Mouse (Mus musculus) spleen, postnatal 4 days (tissue): ENCODE measurements around the gene Pon2.
A peak's percentile ranks its signal among the peaks of the same experiment; 100 is the strongest.

ENCODE experiments used
- DNase-seq, 2 experiments: peaks; one replicate each; pipeline ENCODE4 v3.0.0; 2022; ENCODE audit warnings: low spot score in 2 of 2

Gene Pon2

DNA sequence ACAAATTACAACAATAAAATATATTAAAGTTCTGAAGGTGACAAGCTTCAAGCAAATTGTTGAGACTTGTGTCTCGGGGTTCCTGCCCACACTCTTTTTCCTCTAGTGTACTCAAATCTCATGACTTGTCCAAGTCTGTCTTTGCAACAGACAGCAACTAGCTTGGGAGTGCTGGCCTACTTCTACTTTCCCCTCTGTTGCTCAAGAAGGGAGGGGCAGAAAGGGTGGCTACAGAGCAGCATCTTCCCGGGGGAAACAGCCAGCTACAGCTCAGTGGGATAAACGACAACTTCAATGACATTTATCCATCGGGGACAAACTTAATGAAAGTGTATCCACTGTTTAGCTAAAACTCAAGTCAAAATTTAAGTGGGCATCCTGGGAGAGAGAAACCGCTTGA lies 5.4 kb downstream of the Pon2 start:
- peak in 1 of 2 experiments; percentile 54 for DNase-seq

GRCm38 (mm10) chr6:5291450-5291849 lies 6.8 kb downstream of the Pon2 start:
- DNase-seq: peak in 1 of 2 experiments; percentile 33

- no peak for DNase-seq
Observed at GRCm38 (mm10) chr6:5287919-5288318, 10.3 kb downstream of the Pon2 start.

GRCm38 (mm10) chr6:5287392-5287791 lies 10.9 kb downstream of the Pon2 start:
- no peak for DNase-seq

- no peak for DNase-seq
Observed at GRCm38 (mm10) chr6:5282418-5282817, 15.8 kb downstream of the Pon2 start.

- DNase-seq: no peak
Observed at GRCm38 (mm10) chr6:5280576-5281305, 17.5 kb downstream of the Pon2 start.

- no peak for DNase-seq
Observed at GRCm38 (mm10) chr6:5277972-5278371, 20.3 kb downstream of the Pon2 start.

DNA sequence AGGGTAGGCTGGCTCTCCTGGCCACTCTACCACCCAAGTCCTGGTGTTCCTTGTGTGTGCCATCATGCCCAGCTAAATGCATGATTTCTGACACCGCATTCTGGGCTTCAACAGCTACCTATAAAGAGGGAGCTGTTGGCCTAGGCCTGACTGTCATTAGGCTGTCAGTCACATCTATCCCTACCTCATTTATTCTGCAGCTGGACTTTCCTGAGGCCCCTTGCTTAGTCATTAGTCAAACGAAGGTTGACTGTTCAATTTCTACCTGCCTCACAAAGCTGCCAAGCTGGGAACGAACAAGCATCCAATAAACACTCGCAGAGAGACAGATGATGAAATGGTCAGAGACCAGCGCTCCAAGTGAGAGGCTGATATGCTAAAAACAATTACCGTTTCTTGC lies 28.6 kb downstream of the Pon2 start:
- no peak for DNase-seq

- no peak for DNase-seq
Observed at GRCm38 (mm10) chr6:5264793-5265192, 33.5 kb downstream of the Pon2 start.

DNA sequence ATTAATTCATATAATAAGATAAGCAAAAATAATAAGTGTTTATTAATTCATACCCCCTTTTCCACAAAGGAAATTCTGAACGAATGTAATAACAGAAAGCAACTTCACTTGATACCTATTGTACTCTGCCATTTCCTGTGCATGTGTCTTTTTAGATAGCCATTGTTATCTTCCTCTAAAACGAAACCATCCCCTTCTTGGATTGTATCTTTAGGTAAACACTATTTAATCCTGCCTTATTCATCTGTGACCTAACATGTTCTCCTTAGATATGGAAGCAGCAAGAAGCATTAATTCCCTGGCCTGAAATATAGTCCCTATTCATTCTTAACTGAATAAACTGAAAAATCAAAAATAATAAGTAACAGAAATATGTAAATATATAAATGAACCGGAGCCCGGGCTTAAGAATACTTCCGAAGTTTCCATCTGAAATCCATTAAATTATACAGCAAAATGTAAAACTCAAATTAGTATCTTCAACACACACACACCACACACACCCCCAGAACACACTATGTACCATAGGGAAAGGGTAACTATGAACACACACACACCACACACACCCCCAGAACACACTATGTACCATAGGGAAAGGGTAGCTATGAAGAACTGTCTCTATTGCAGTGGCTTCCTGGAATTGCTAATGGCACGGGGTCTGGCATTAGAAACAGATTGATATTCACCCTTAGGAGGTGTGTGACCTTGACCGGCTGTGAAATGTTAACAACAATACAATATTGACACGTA lies 34.8 kb downstream of the Pon2 start:
- DNase-seq: no peak

GRCm38 (mm10) chr6:5262322-5263249 lies 35.7 kb downstream of the Pon2 start:
- no peak for DNase-seq

GRCm38 (mm10) chr6:5255722-5256451 lies 42.4 kb downstream of the Pon2 start, which contains the start of gene Pon3:
TSS of gene Pon3 (minus strand) at chr6:5256286.
- DNase-seq: peak; percentile 60 to 79

- no peak for DNase-seq
Observed at GRCm38 (mm10) chr6:5255291-5255690, 43.0 kb downstream of the Pon2 start.

GRCm38 (mm10) chr6:5254869-5255268 lies 43.4 kb downstream of the Pon2 start:
- DNase-seq: no peak

DNA sequence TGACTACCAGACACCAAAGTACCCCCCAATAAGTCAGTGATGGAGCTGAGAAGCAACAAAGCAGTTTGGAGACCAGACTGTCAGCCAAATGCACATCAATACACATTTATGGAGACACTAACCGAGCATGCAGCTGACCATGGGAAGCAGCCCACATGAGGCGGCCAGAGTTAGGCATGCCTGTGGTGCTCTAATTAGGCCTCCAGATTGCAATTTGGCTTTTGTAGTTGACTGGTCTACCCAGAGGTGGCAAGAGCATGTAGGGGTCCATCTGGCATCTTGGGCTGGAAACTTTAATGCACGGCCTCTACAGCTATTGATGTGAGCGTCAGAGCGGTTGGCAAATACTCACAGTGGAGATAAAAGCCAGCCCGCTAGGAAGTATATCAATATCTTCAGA lies 52.3 kb downstream of the Pon2 start:
- DNase-seq: no peak

DNA sequence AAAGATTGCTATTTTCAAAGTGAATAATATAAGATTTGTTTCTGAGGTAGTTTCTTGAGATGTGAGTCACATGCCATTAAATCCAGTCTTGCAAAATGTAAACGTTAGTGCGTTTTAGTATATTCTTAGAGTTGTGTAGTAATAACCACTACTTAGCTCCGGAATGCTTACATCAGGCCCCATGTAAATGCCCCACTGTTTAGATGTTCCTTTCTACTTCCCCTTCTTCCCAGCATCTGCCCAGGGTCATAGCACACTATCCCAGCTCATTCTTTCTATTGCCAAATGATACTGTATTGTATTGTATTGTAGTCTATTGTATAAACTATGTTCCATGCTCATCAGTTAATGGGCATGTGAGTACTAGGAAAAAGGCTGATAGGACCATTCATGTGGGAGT lies 59.5 kb downstream of the Pon2 start:
- DNase-seq: no peak

DNA sequence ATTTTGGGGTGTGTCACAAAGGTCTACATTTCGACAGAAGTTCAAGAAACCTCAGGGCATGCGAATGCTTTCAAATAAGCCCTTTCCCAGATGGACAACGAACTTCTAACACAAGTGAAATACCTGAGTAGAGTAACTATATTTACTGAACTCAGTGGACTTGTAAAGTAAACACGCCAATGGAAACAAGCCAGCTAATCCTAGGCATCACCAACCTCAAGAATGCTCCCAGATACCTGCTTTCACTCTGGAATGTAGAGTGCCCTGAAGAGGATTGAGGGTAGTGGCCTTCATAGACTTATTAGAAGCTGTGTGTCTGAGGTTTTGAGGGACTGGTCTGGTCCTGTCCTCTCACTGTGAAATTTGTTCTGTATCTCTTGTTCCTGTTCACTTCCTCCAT lies 60.7 kb downstream of the Pon2 start:
- DNase-seq: no peak

DNA sequence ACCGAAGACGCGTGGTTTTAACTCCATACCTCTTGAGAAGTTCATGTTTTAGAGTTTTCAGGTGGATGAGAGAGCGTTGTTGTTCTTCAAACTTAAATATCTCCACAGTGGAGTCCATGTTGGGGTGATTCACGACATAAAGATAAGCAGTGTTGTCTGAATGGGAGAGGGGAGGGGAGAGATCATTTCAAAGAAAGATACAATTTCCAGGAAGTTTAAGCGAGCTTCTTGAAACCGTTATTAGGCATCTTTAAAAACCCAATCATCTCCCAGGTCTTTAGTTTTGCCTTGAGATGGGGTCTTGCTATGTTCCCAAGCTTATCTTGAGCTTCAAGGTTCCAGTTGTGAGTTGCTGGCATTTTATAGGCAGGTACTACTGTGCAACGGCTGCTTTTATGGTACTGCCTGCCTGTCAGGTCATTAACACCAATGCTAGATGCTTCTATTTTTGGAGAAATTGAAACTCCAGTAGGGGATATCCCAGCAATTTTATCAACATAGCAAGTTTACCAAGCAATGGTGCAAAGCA lies 61.3 kb downstream of the Pon2 start:
- no peak for DNase-seq

DNA sequence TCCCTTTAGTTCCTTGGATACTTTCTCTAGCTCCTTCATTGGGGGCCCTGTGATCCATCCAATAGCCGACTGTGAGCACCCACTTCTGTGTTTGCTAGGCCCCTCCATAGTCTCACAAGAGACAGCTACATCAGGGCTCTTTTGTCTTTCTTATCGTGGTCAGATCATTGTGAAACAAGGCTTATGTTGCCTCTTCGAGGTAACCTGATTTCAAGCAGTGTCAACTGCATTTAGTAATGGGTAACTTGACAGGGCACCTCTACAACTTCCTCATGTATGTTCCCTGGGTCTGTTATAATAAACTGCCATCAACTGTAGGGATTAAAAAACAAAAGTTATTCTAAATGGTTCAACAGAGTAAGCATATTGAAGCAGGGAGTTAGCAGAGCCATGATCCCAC lies 63.7 kb downstream of the Pon2 start:
- DNase-seq: no peak

DNA sequence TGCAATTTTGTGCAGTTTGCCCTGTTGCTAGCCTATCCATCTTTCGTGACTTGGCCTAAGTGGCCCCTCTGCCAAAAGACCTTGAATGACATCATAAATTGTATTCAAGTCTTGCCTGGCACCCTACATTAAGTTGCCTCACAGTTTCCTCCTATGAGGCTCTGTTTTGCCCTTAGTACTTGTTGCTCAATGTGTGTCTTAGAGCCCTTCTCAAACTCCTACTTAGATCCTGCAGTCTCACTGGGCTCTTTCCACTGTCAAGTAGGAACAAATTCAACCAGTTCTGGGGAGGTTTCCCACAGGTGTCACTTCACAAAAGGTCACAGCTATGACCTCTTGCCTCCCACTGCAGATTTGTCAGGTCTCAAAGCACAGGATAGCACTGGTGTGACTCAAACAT lies 64.4 kb downstream of the Pon2 start:
- DNase-seq: no peak

GRCm38 (mm10) chr6:5232022-5232421 lies 66.2 kb downstream of the Pon2 start:
- DNase-seq: no peak
